Mouse (Mus musculus) heart, embryonic 10.5 days (tissue): ENCODE data around the gene Hlx. TPM values are rescaled to one million over a fixed set of nuclear protein-coding genes. Genes with fewer than 3 reads are reported as not detected.

Experiments
- DNase-seq: peaks from one replicate; pipeline ENCODE4 v3.0.0-alpha.2; 2017; ENCODE audit warnings: low spot score
- H3K27ac ChIP-seq: fragments of 300-500 bp; sonication (generic); 2 replicates; pipeline ENCODE4 v1.5.1; 2016; ENCODE audit warnings: mild to moderate bottlenecking
- H3K27me3 ChIP-seq: fragments of 300-500 bp; sonication (generic); 2 replicates; pipeline ENCODE4 v1.6.1; 2016; ENCODE audit warnings: mild to moderate bottlenecking; ENCODE audit not compliant: poor library complexity, insufficient read depth, severe bottlenecking
- H3K36me3 ChIP-seq: fragments of 300-500 bp; sonication (generic); 2 replicates; pipeline ENCODE4 v1.6.1; 2016; ENCODE audit warnings: mild to moderate bottlenecking, moderate library complexity
- H3K4me1 ChIP-seq: fragments of 300-500 bp; sonication (generic); 2 replicates; pipeline ENCODE4 v1.6.1; 2016; ENCODE audit warnings: mild to moderate bottlenecking
- H3K4me3 ChIP-seq: fragments of 300-500 bp; sonication (generic); 2 replicates; pipeline ENCODE4 v1.5.1; 2016; ENCODE audit warnings: mild to moderate bottlenecking, moderate library complexity
- H3K9me3 ChIP-seq: fragments of 300-500 bp; sonication (generic); 2 replicates; pipeline ENCODE4 v1.6.1; 2016; ENCODE audit warnings: mild to moderate bottlenecking, moderate library complexity
- WGBS: fragments of 180-500 bp; shearing (Covaris S2); methylation state at CpG from one replicate; pipeline ENCODE4 v1.1.7; 2016; 5-methylcytosine and 5-hydroxymethylcytosine counted together
- polyA plus RNA-seq: library from polyadenylated mRNA; unstranded; fragments of >200 nt; fragmentation: Nextera tagmentation; extraction: Ambion mirVana; gene quantifications from 2 replicates; pipeline ENCODE4 v1.2.1, GENCODE M21; 2016

Gene Hlx
- polyA plus RNA-seq: 3.1 and 19.4 TPM in 2 replicates

GRCm38 (mm10) chr1:184732556-184733049 is at the start of gene Hlx:
Gene Hlx (minus strand): TSS chr1:184732619.
- H3K4me3 ChIP-seq: peak within 1 kb of the TSS; percentile 68
- H3K9me3 ChIP-seq: no peaks in the 10 kb centered on the region
- H3K4me1 ChIP-seq: peaks cover 29% of the 10 kb centered on the region
- no peaks in the 10 kb centered on the region for H3K36me3 ChIP-seq
- WGBS: under 1% methylated on average over 32 of the region's 32 CpGs
- H3K27me3 ChIP-seq: peaks cover 92% of the 10 kb centered on the region
- peak; percentile 93 for DNase-seq
- H3K27ac ChIP-seq: peak within 1 kb of the TSS; percentile 73

GRCm38 (mm10) chr1:184782161-184782513 is 49.7 kb upstream of the Hlx start:
- no peak overlapping the region for H3K4me3 ChIP-seq
- no peaks in the 10 kb centered on the region for H3K9me3 ChIP-seq
- no peak for DNase-seq
- peaks cover 1% of the 10 kb centered on the region for H3K27me3 ChIP-seq
- no peak overlapping the region for H3K27ac ChIP-seq
- 45% methylated on average over 14 of the region's 14 CpGs for WGBS
- peaks cover 11% of the 10 kb centered on the region for H3K4me1 ChIP-seq
- H3K36me3 ChIP-seq: no peaks in the 10 kb centered on the region

GRCm38 (mm10) chr1:184781286-184782160 is 49.1 kb upstream of the Hlx start:
- Histone ChIP-seq H3K36me3 (no peaks in the 10 kb centered on the region), H3K4me3 (no peak overlapping the region), H3K27ac (no peak overlapping the region), H3K4me1 (peaks cover 14% of the 10 kb centered on the region), H3K27me3 (peaks cover 5% of the 10 kb centered on the region), H3K9me3 (no peaks in the 10 kb centered on the region)
- 71% methylated on average over 10 of the region's 10 CpGs for WGBS
- DNase-seq: no peak

GRCm38 (mm10) chr1:184778157-184778556 is 45.7 kb upstream of the Hlx start:
- H3K27me3 ChIP-seq: peaks cover 19% of the 10 kb centered on the region

GRCm38 (mm10) chr1:184777061-184777795 is 44.8 kb upstream of the Hlx start:
- peaks cover 12% of the 10 kb centered on the region for H3K4me1 ChIP-seq
- H3K4me3 ChIP-seq: no peak overlapping the region
- no peaks in the 10 kb centered on the region for H3K9me3 ChIP-seq
- no peak overlapping the region for H3K27ac ChIP-seq
- no peak for DNase-seq
- peaks cover 19% of the 10 kb centered on the region for H3K27me3 ChIP-seq
- no peaks in the 10 kb centered on the region for H3K36me3 ChIP-seq
- WGBS: 28% methylated on average over 22 of the region's 22 CpGs

More at GRCm38 (mm10) chr1:184778157-184778556, 45.7 kb upstream of the Hlx start:
- Histone ChIP-seq H3K9me3 (no peaks in the 10 kb centered on the region), H3K36me3 (no peaks in the 10 kb centered on the region), H3K4me1 (peaks cover 14% of the 10 kb centered on the region), H3K27ac (no peak overlapping the region), H3K4me3 (no peak overlapping the region)
- WGBS: 86% methylated on average over 6 of the region's 6 CpGs
- no peak for DNase-seq

GRCm38 (mm10) chr1:184775289-184775688 is 42.9 kb upstream of the Hlx start:
- WGBS: 58% methylated on average over 9 of the region's 9 CpGs
- H3K4me3 ChIP-seq: no peak overlapping the region

GRCm38 (mm10) chr1:184771891-184772249 is 39.5 kb upstream of the Hlx start:
- peak overlapping the region; percentile 73; the same call in 1 of the 2 replicates for H3K27ac ChIP-seq
- H3K4me3 ChIP-seq: peak overlapping the region; percentile 28
- no peaks in the 10 kb centered on the region for H3K9me3 ChIP-seq
- H3K27me3 ChIP-seq: peaks cover 15% of the 10 kb centered on the region; the same call in 1 of the 2 replicates
- peaks cover 18% of the 10 kb centered on the region for H3K4me1 ChIP-seq
- no peaks in the 10 kb centered on the region for H3K36me3 ChIP-seq
- DNase-seq: no peak
- 11% methylated on average over 9 of the region's 9 CpGs for WGBS

More at GRCm38 (mm10) chr1:184775289-184775688, 42.9 kb upstream of the Hlx start:
- Histone ChIP-seq H3K27me3 (peaks cover 19% of the 10 kb centered on the region; the same call in 1 of the 2 replicates), H3K36me3 (no peaks in the 10 kb centered on the region), H3K27ac (no peak overlapping the region), H3K9me3 (no peaks in the 10 kb centered on the region), H3K4me1 (peaks cover 25% of the 10 kb centered on the region)
- DNase-seq: no peak

GRCm38 (mm10) chr1:184771202-184771890 is 38.9 kb upstream of the Hlx start:
- peak overlapping the region; percentile 73 for H3K27ac ChIP-seq
- peaks cover 12% of the 10 kb centered on the region; the same call in 1 of the 2 replicates for H3K27me3 ChIP-seq
- no peaks in the 10 kb centered on the region for H3K9me3 ChIP-seq
- DNase-seq: peak; percentile 92
- peak overlapping the region; percentile 47 for H3K4me3 ChIP-seq
- H3K36me3 ChIP-seq: no peaks in the 10 kb centered on the region
- peaks cover 18% of the 10 kb centered on the region for H3K4me1 ChIP-seq
- WGBS: 6% methylated on average over 18 of the region's 18 CpGs

- H3K4me3 ChIP-seq: no peak overlapping the region
- no peaks in the 10 kb centered on the region for H3K9me3 ChIP-seq
- H3K27ac ChIP-seq: no peak overlapping the region
- no peak for DNase-seq
- 44% methylated on average over 3 of the region's 3 CpGs for WGBS
- no peaks in the 10 kb centered on the region for H3K36me3 ChIP-seq
- H3K27me3 ChIP-seq: no peaks in the 10 kb centered on the region
- H3K4me1 ChIP-seq: no peaks in the 10 kb centered on the region
Measured at GRCm38 (mm10) chr1:184763866-184764265, 31.4 kb upstream of the Hlx start.

- Histone ChIP-seq H3K36me3 (no peaks in the 10 kb centered on the region), H3K4me3 (no peak overlapping the region), H3K4me1 (no peaks in the 10 kb centered on the region), H3K27ac (no peak overlapping the region), H3K9me3 (no peaks in the 10 kb centered on the region), H3K27me3 (no peaks in the 10 kb centered on the region)
- 76% methylated on average over 5 of the region's 5 CpGs for WGBS
- no peak for DNase-seq
Measured at GRCm38 (mm10) chr1:184762941-184763340, 30.5 kb upstream of the Hlx start.

GRCm38 (mm10) chr1:184761988-184762387 is 29.6 kb upstream of the Hlx start:
- Histone ChIP-seq H3K36me3 (no peaks in the 10 kb centered on the region), H3K9me3 (no peaks in the 10 kb centered on the region), H3K4me1 (no peaks in the 10 kb centered on the region), H3K4me3 (no peak overlapping the region), H3K27me3 (no peaks in the 10 kb centered on the region), H3K27ac (no peak overlapping the region)
- 75% methylated on average over 4 of the region's 4 CpGs for WGBS
- DNase-seq: no peak

- WGBS: 90% methylated on average over 5 of the region's 5 CpGs
- no peak overlapping the region for H3K27ac ChIP-seq
- H3K4me1 ChIP-seq: peaks cover 7% of the 10 kb centered on the region; the same call in 1 of the 2 replicates
- DNase-seq: no peak
- H3K27me3 ChIP-seq: no peaks in the 10 kb centered on the region
- no peaks in the 10 kb centered on the region for H3K36me3 ChIP-seq
- no peaks in the 10 kb centered on the region for H3K9me3 ChIP-seq
- no peak overlapping the region for H3K4me3 ChIP-seq
Measured at GRCm38 (mm10) chr1:184752671-184753070, 20.3 kb upstream of the Hlx start.
